Mouse (Mus musculus): ENCODE measurements around the gene Afdn.
"Not testable (repeated sequence)": the region's sequence is repeated elsewhere in the genome, so short reads cannot be mapped to it uniquely, and the experiment has no call there.

- TF ChIP-seq CTCF (IDR thresholded peaks at IDR 0.05; ENCODE audit: control insufficient read depth, insufficient read depth, low read length); POLR2A (IDR thresholded peaks at IDR 0.05; ENCODE audit: borderline replicate concordance, control insufficient read depth, low read depth, low read length): not testable (repeated sequence)
Observed at GRCm38 (mm10) chr17:13948073-13948472, 187.7 kb downstream of the Afdn start, which contains the start of gene Gm7168.

Measured in bone marrow, adult 2 months (tissue).